Mouse (Mus musculus) adrenal gland, adult 2 months (tissue): ENCODE data around the gene Rsad1. TPM values are rescaled to one million over a fixed set of nuclear protein-coding genes. Genes with fewer than 3 reads are reported as not detected.

Experiments
- DNase-seq: peaks from one replicate; pipeline ENCODE4 v3.0.0; 2021
- polyA plus RNA-seq: library from polyadenylated mRNA; depleted of rRNA; stranded (reverse); fragments of >200 nt; gene quantifications from 2 replicates; pipeline ENCODE4 v1.2.3, GENCODE M21; 2012; rRNA removed
- total RNA-seq, 2 experiments: library from RNA; stranded (reverse); gene quantifications; 2 replicates each; pipeline ENCODE4 v1.2.3; 2021

Gene Rsad1
- total and polyA plus RNA-seq, 3 experiments, result 8.4 to 27.0 (median 13.4) TPM

DNA sequence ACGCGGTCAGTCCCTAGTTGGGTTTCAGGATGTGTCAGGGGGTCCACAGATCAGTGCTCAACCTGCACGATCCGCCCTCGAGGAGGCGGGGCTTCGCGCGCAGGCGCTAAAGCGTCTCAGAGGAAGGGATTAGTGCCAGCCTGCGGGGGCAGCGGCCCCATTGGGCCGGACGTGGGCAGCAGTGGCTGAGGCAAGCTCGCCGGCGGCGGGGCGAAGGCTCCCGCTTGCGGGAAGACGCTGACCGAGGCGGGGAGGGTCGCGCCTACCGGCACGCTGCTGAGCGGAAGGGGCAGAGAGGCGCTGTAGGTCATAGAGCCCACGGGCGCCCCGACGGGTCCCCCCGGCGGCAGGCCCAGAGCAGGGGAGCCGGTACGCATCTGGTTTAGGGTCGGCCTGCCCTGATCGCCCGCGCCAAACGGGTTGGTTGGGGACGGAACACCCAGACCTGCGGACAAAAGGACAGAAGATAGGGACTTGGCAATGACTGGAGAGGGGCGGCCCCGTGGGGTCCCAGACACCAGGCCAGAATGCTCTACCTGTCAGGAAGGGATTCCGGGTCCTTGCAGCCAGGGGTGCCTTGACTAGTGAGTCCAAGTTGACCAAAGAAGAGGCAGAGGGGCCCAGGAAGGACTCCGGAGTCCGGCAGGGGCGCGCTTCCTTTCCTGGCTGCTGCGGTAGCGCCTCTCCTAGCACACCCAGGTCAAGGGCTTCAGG lies 57.9 kb downstream of the Rsad1 start:
- no peak for DNase-seq

Other genes starting within 250 kb of the Rsad1 start
- gene Luc7l3, start 227.3 kb downstream of the Rsad1 start, total RNA-seq, result 10 to 100 TPM; 59.5 to 63.7 TPM
- 2.3 and 2.6 TPM in 2 replicates for gene Luc7l3, start 227.3 kb downstream of the Rsad1 start, polyA plus RNA-seq
- gene Ankrd40, start 221.3 kb downstream of the Rsad1 start, total RNA-seq, result 100 to 1,000 TPM; 163 to 189 TPM
- gene Ankrd40, start 221.3 kb downstream of the Rsad1 start, polyA plus RNA-seq, result 175 and 195 TPM in 2 replicates
- gene Abcc3, start 156.3 kb downstream of the Rsad1 start, total RNA-seq, result 1 to 10 TPM; 6.2 to 7.5 TPM
- 5.8 and 5.9 TPM in 2 replicates for gene Abcc3, start 156.3 kb downstream of the Rsad1 start, polyA plus RNA-seq
- under 1 TPM; 0.61 to 0.69 TPM for gene Cacna1g, start 75.1 kb downstream of the Rsad1 start, total RNA-seq
- 2.7 and 3.5 TPM in 2 replicates for gene Cacna1g, start 75.1 kb downstream of the Rsad1 start, polyA plus RNA-seq
- not detected for gene Spata20, start 63.1 kb downstream of the Rsad1 start, total RNA-seq
- gene Spata20, start 63.1 kb downstream of the Rsad1 start, polyA plus RNA-seq, result not detected in 2 replicates
- gene Epn3, start 49.3 kb downstream of the Rsad1 start, total RNA-seq, result 10 to 100 TPM; 23.3 to 40.4 TPM
- gene Epn3, start 49.3 kb downstream of the Rsad1 start, polyA plus RNA-seq, result 23.0 and 25.5 TPM in 2 replicates
- 1 to 10 TPM; 3.8 to 6.7 TPM for gene Mycbpap, start 27.5 kb downstream of the Rsad1 start, total RNA-seq
- 0.49 and 0.84 TPM in 2 replicates for gene Mycbpap, start 27.5 kb downstream of the Rsad1 start, polyA plus RNA-seq
- not detected for gene Chad, start 15.8 kb upstream of the Rsad1 start, total RNA-seq
- gene Chad, start 15.8 kb upstream of the Rsad1 start, polyA plus RNA-seq, result 0.06 and 0.13 TPM in 2 replicates
- gene Acsf2, start 52.6 kb upstream of the Rsad1 start, total RNA-seq, result 100 to 1,000 TPM; 146 to 155 TPM
- 149 and 167 TPM in 2 replicates for gene Acsf2, start 52.6 kb upstream of the Rsad1 start, polyA plus RNA-seq
- gene Lrrc59, start 80.5 kb upstream of the Rsad1 start, total RNA-seq, result 100 to 1,000 TPM; 119 to 128 TPM
- 51.9 and 66.4 TPM in 2 replicates for gene Lrrc59, start 80.5 kb upstream of the Rsad1 start, polyA plus RNA-seq
- gene Mrpl27, start 104.5 kb upstream of the Rsad1 start, total RNA-seq, result 10 to 100 TPM; 78.0 to 91.6 TPM
- gene Mrpl27, start 104.5 kb upstream of the Rsad1 start, polyA plus RNA-seq, result 12.3 and 14.2 TPM in 2 replicates
- under 1 TPM; 0.29 to 0.31 TPM for gene Eme1, start 104.7 kb upstream of the Rsad1 start, total RNA-seq
- gene Eme1, start 104.7 kb upstream of the Rsad1 start, polyA plus RNA-seq, result 0.18 and 0.21 TPM in 2 replicates
- 10 to 100 TPM; 11.5 to 19.0 TPM for gene Xylt2, start 128.3 kb upstream of the Rsad1 start, total RNA-seq
- gene Xylt2, start 128.3 kb upstream of the Rsad1 start, polyA plus RNA-seq, result 51.7 and 60.4 TPM in 2 replicates
- not detected for gene Gm11541, start 155.2 kb upstream of the Rsad1 start, total RNA-seq
- gene Gm11541, start 155.2 kb upstream of the Rsad1 start, polyA plus RNA-seq, result not detected in 2 replicates
- under 1 TPM; 0.31 to 0.40 TPM for gene Cdc34b, start 192.5 kb upstream of the Rsad1 start, total RNA-seq
- 0.10 and 0.55 TPM in 2 replicates for gene Cdc34b, start 192.5 kb upstream of the Rsad1 start, polyA plus RNA-seq
- gene Tmem92, start 233.4 kb upstream of the Rsad1 start, total RNA-seq, result not detected
- not detected in 2 replicates for gene Tmem92, start 233.4 kb upstream of the Rsad1 start, polyA plus RNA-seq